Mouse (Mus musculus) myocyte (in vitro differentiated cells): ENCODE measurements around the gene 4933430I17Rik.

ENCODE experiments used
- POLR2A ChIP-seq: IDR thresholded peaks from one replicate; pipeline ENCODE4 v1.6.1; 2011; ENCODE audit warnings: low read depth, mild to moderate bottlenecking, control low read depth, moderate library complexity; ENCODE audit not compliant: insufficient read length
- USF1 ChIP-seq: IDR thresholded peaks from one replicate; pipeline ENCODE4 v1.6.1; 2011; ENCODE audit warnings: low read depth, mild to moderate bottlenecking, control low read depth, moderate library complexity

DNA sequence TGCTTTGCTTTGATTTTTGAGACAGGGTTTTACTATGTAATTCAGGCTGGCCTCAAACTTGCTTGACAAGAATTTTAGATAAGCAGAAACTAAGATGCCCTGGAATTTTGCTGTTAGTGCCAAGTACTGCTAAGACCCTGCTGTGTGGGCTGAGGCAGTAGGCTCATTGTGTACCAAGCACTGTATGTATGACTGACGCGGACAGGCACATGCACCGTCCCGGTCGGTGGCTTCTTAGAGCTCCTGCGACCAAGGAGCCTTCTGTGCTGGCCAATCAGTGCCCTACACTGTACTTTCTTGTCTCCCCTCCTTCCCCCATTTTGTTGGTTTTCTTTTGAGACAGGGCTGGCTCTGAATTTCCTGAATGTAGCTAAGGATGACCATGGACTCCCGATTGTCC, 10.2 kb upstream of the 4933430I17Rik start:
- TF ChIP-seq POLR2A (no peak), USF1 (no peak)
